Mouse (Mus musculus) intestine, embryonic 14.5 days (tissue): Measurements from ENCODE around the gene Vps37b. TPM values are rescaled to one million over a fixed set of nuclear protein-coding genes. Genes with fewer than 3 reads are reported as not detected.

Source experiments
- ATAC-seq: fragments of 200-750 bp; cut with Nextera tagmentation; replicated peaks from 2 replicates; pipeline ENCODE4 v1.8.0; 2017; ENCODE audit warnings: low read depth, moderate number of reproducible peaks, moderate TSS enrichment, moderate library complexity; ENCODE audit not compliant: low FRiP score, low TSS enrichment
- DNase-seq: peaks from one replicate; pipeline ENCODE4 v3.0.0-alpha.2; 2018; ENCODE audit warnings: low spot score
- H3K27ac ChIP-seq: fragments of 300-500 bp; sonication (generic); 2 replicates; pipeline ENCODE4 v1.5.1; 2014; ENCODE audit warnings: low read depth, mild to moderate bottlenecking, control low read depth
- H3K27me3 ChIP-seq: fragments of 300-500 bp; sonication (generic); replicated peaks from 2 replicates; pipeline ENCODE4 v1.6.1; 2014; ENCODE audit warnings: low read length, control low read depth; ENCODE audit not compliant: control insufficient read depth, insufficient read depth
- H3K36me3 ChIP-seq: fragments of 300-500 bp; sonication (generic); 2 replicates; pipeline ENCODE4 v1.6.1; 2014; ENCODE audit warnings: low read length, control low read depth; ENCODE audit not compliant: control insufficient read depth, insufficient read depth
- H3K4me1 ChIP-seq: fragments of 300-500 bp; sonication (generic); replicated peaks from 2 replicates; pipeline ENCODE4 v1.6.1; 2014; ENCODE audit warnings: low read length, control low read depth, mixed read lengths; ENCODE audit not compliant: control insufficient read depth, insufficient read depth
- H3K4me2 ChIP-seq: fragments of 300-500 bp; sonication (generic); 2 replicates; pipeline ENCODE4 v1.6.1; 2014; ENCODE audit warnings: low read length
- H3K4me3 ChIP-seq: fragments of 300-500 bp; sonication (generic); 2 replicates; pipeline ENCODE4 v1.5.1; 2014; ENCODE audit warnings: low read depth, low read length, control low read depth, mixed read lengths
- H3K9ac ChIP-seq: fragments of 300-500 bp; sonication (generic); 2 replicates; pipeline ENCODE4 v1.6.1; 2014; ENCODE audit warnings: mild to moderate bottlenecking, low read length
- H3K9me3 ChIP-seq: fragments of 300-500 bp; sonication (generic); 2 replicates; pipeline ENCODE4 v1.6.1; 2016; ENCODE audit warnings: low read length, control low read depth; ENCODE audit not compliant: control insufficient read depth
- WGBS: fragments of 180-500 bp; shearing (Covaris S2); extraction: QIAGEN DNeasy Blood & Tissue Kit; methylation state at CpG from one replicate; pipeline ENCODE4 v1.1.7; 2014; 5-methylcytosine and 5-hydroxymethylcytosine counted together
- polyA plus RNA-seq: library from polyadenylated mRNA; unstranded; fragments of >200 nt; fragmentation: Nextera tagmentation; extraction: Ambion mirVana; gene quantifications from 2 replicates; pipeline ENCODE4 v1.2.1, GENCODE M21; 2014

Gene Vps37b
- polyA plus RNA-seq, 1 experiment from 2014 or later, result 27.7 TPM

- WGBS, result 60% methylated on average over 14 of the region's 14 CpGs
- no peaks in the 10 kb centered on the region for H3K27me3 ChIP-seq
- H3K4me3 ChIP-seq, result no peak overlapping the region
- 0 out of 2 replicates have a peak overlapping the region, but pooled peaks have one; percentile 2 for H3K9ac ChIP-seq
- H3K36me3 ChIP-seq, result no peaks in the 10 kb centered on the region
- H3K4me1 ChIP-seq, result peaks cover 19% of the 10 kb centered on the region
- no peak overlapping the region for H3K4me2 ChIP-seq
- peak overlapping the region; percentile 20 for H3K27ac ChIP-seq
- no peaks in the 10 kb centered on the region for H3K9me3 ChIP-seq
- ATAC-seq (no peak), DNase-seq (no peak)
Measured at GRCm38 (mm10) chr5:124050095-124051050, 18.3 kb upstream of the Vps37b start.

- no peaks in the 10 kb centered on the region for H3K36me3 ChIP-seq
- H3K4me1 ChIP-seq, result peaks cover 22% of the 10 kb centered on the region
- 70% methylated on average over 15 of the region's 15 CpGs for WGBS
- H3K27me3 ChIP-seq, result no peaks in the 10 kb centered on the region
- DNase-seq, result no peak
- no peak overlapping the region for H3K4me3 ChIP-seq
- H3K4me2 ChIP-seq, result no peak overlapping the region
- ATAC-seq, result no peak
- H3K9me3 ChIP-seq, result no peaks in the 10 kb centered on the region
- H3K27ac ChIP-seq, result peak overlapping the region; percentile 20
- 0 out of 2 replicates have a peak overlapping the region, but pooled peaks have one; percentile 2 for H3K9ac ChIP-seq
Measured at GRCm38 (mm10) chr5:124049249-124050045, 17.4 kb upstream of the Vps37b start.

GRCm38 (mm10) chr5:124046741-124047401, 14.8 kb upstream of the Vps37b start:
- H3K27ac ChIP-seq, result peak overlapping the region; percentile 47
- WGBS, result 80% methylated on average over 7 of the region's 7 CpGs
- H3K4me2 ChIP-seq, result no peak overlapping the region
- no peak for DNase-seq
- H3K9ac ChIP-seq, result no peak overlapping the region
- ATAC-seq, result peak; percentile 81
- no peaks in the 10 kb centered on the region for H3K27me3 ChIP-seq
- no peaks in the 10 kb centered on the region for H3K36me3 ChIP-seq
- H3K9me3 ChIP-seq, result no peaks in the 10 kb centered on the region
- H3K4me1 ChIP-seq, result peaks cover 24% of the 10 kb centered on the region
- H3K4me3 ChIP-seq, result no peak overlapping the region

- ATAC-seq, result no peak
Measured at GRCm38 (mm10) chr5:124045453-124046010, 13.5 kb upstream of the Vps37b start.

GRCm38 (mm10) chr5:124043999-124044398, 11.9 kb upstream of the Vps37b start:
- 94% methylated on average over 5 of the region's 5 CpGs for WGBS
- Histone ChIP-seq H3K4me2 (no peak overlapping the region), H3K27ac (no peak overlapping the region), H3K9ac (no peak overlapping the region), H3K36me3 (no peaks in the 10 kb centered on the region), H3K27me3 (no peaks in the 10 kb centered on the region), H3K4me3 (no peak overlapping the region), H3K9me3 (no peaks in the 10 kb centered on the region), H3K4me1 (peaks cover 18% of the 10 kb centered on the region)
- DNase-seq, result no peak
- ATAC-seq, result no peak

More at GRCm38 (mm10) chr5:124045453-124046010, 13.5 kb upstream of the Vps37b start:
- WGBS, result 28% methylated on average over 11 of the region's 11 CpGs
- H3K9ac ChIP-seq, result no peak overlapping the region
- no peak overlapping the region for H3K4me3 ChIP-seq
- no peak overlapping the region for H3K27ac ChIP-seq
- H3K27me3 ChIP-seq, result no peaks in the 10 kb centered on the region
- H3K4me1 ChIP-seq, result peaks cover 22% of the 10 kb centered on the region
- no peaks in the 10 kb centered on the region for H3K36me3 ChIP-seq
- no peaks in the 10 kb centered on the region for H3K9me3 ChIP-seq
- H3K4me2 ChIP-seq, result no peak overlapping the region
- no peak for DNase-seq

GRCm38 (mm10) chr5:124043212-124043978, 11.3 kb upstream of the Vps37b start:
- no peak overlapping the region for H3K4me3 ChIP-seq
- no peak overlapping the region for H3K4me2 ChIP-seq
- ATAC-seq, result no peak
- 51% methylated on average over 10 of the region's 10 CpGs for WGBS
- 0 out of 2 replicates have a peak overlapping the region, but pooled peaks have one; percentile 3 for H3K27ac ChIP-seq
- peaks cover 18% of the 10 kb centered on the region for H3K4me1 ChIP-seq
- DNase-seq, result no peak
- no peaks in the 10 kb centered on the region for H3K27me3 ChIP-seq
- H3K36me3 ChIP-seq, result no peaks in the 10 kb centered on the region
- no peaks in the 10 kb centered on the region for H3K9me3 ChIP-seq
- no peak overlapping the region for H3K9ac ChIP-seq

- Histone ChIP-seq H3K27me3 (no peaks in the 10 kb centered on the region), H3K36me3 (no peaks in the 10 kb centered on the region), H3K4me1 (peaks cover 10% of the 10 kb centered on the region; the same call in 1 of the 2 replicates), H3K9ac (no peak overlapping the region), H3K4me2 (no peak overlapping the region), H3K9me3 (no peaks in the 10 kb centered on the region), H3K4me3 (no peak overlapping the region), H3K27ac (no peak overlapping the region)
- ATAC-seq (no peak), DNase-seq (no peak)
- WGBS, result 75% methylated on average over 9 of the region's 9 CpGs
Measured at GRCm38 (mm10) chr5:124041097-124041496, 9.0 kb upstream of the Vps37b start.
